Mouse (Mus musculus) MEL (cell line): ENCODE measurements at regions not wholly inside any gene's neighbourhood (a gene's known extent, or its start where the extent isn't known, plus 50 kb on each side); places are given as distances from the start of the nearest gene placed in this dataset.

Source experiments
- DNase-seq: peaks from one replicate; pipeline ENCODE4 v3.0.0; 2011; ENCODE audit warnings: low read depth, low spot score
- H3K27ac ChIP-seq: 2 replicates; pipeline ENCODE4 v1.5.1; 2012; ENCODE audit warnings: low read depth, mild to moderate bottlenecking, control low read depth, low read length, moderate library complexity; ENCODE audit not compliant: control insufficient read depth
- H3K27me3 ChIP-seq, 2 experiments: fragments of 150-350 bp in 1 of 2; sonication (generic) in 1 of 2; 2 replicates each; pipeline ENCODE4 v1.6.1; 2012; ENCODE audit warnings: low read length in 2 of 2, mild to moderate bottlenecking in 2 of 2, improper control_type of control experiment in 1 of 2, moderate library complexity in 1 of 2; ENCODE audit not compliant: insufficient read depth in 2 of 2, control insufficient read depth in 1 of 2
- H3K36me3 ChIP-seq, 2 experiments: 2 replicates each; pipeline ENCODE4 v1.6.1; 2012 to 2014; ENCODE audit warnings: low read length in 2 of 2, improper control_type of control experiment in 1 of 2, inconsistent platforms in 1 of 2, mild to moderate bottlenecking in 1 of 2; ENCODE audit not compliant: insufficient read depth in 2 of 2, control insufficient read depth in 1 of 2
- H3K4me1 ChIP-seq, 2 experiments: fragments of 150-350 bp in 1 of 2; sonication (generic) in 1 of 2; 2 replicates each; pipeline ENCODE4 v1.6.1; 2012; ENCODE audit warnings: low read length in 2 of 2, improper control_type of control experiment in 1 of 2, mild to moderate bottlenecking in 1 of 2; ENCODE audit not compliant: insufficient read depth in 2 of 2, control insufficient read depth in 1 of 2
- H3K4me3 ChIP-seq, 2 experiments: fragments of 150-350 bp in 1 of 2; sonication (generic) in 1 of 2; 2 replicates each; pipeline ENCODE4 v1.5.1; 2012; ENCODE audit warnings: low read depth in 2 of 2, low read length in 2 of 2, mild to moderate bottlenecking in 2 of 2, moderate library complexity in 2 of 2, control low read depth in 1 of 2, improper control_type of control experiment in 1 of 2; ENCODE audit not compliant: control insufficient read depth in 1 of 2, insufficient read depth in 1 of 2
- H3K79me2 ChIP-seq: 2 replicates; pipeline ENCODE4 v1.6.1; 2012; ENCODE audit warnings: mild to moderate bottlenecking, low read length, moderate library complexity; ENCODE audit not compliant: control insufficient read depth, poor library complexity, insufficient read depth
- H3K9ac ChIP-seq: 2 replicates; pipeline ENCODE4 v1.6.1; 2012; ENCODE audit warnings: low read depth, mild to moderate bottlenecking, control low read depth, low read length, moderate library complexity; ENCODE audit not compliant: control insufficient read depth, poor library complexity, severe bottlenecking
- H3K9me3 ChIP-seq: fragments of 150-350 bp; sonication (generic); replicated peaks from 2 replicates; pipeline ENCODE4 v1.6.1; 2012; ENCODE audit warnings: mild to moderate bottlenecking, low read length, improper control_type of control experiment, moderate library complexity; ENCODE audit not compliant: insufficient read depth
- CHD1 ChIP-seq: IDR thresholded peaks from 2 replicates; pipeline ENCODE4 v1.6.1; 2012; ENCODE audit warnings: low read depth, mild to moderate bottlenecking, inconsistent platforms, low read length, improper control_type of control experiment
- CHD2 ChIP-seq: IDR thresholded peaks from 2 replicates; pipeline ENCODE4 v1.6.1; 2011; ENCODE audit warnings: low read length, improper control_type of control experiment
- E2F4 ChIP-seq: IDR thresholded peaks from 2 replicates; pipeline ENCODE4 v1.6.1; 2011; ENCODE audit warnings: low read depth, low read length, improper control_type of control experiment, borderline replicate concordance
- ELF1 ChIP-seq: IDR thresholded peaks from 2 replicates; pipeline ENCODE4 v1.6.1; 2014; ENCODE audit warnings: low read depth, mild to moderate bottlenecking, inconsistent platforms, low read length, improper control_type of control experiment, moderate library complexity
- ETS1 ChIP-seq: IDR thresholded peaks from 2 replicates; pipeline ENCODE4 v1.6.1; 2012; ENCODE audit warnings: low read depth, mild to moderate bottlenecking, inconsistent platforms, low read length, improper control_type of control experiment, moderate library complexity
- GABPA ChIP-seq: IDR thresholded peaks from 2 replicates; pipeline ENCODE4 v1.6.1; 2012; ENCODE audit warnings: low read depth, mild to moderate bottlenecking, inconsistent platforms, low read length, improper control_type of control experiment, moderate library complexity
- GATA1 ChIP-seq: IDR thresholded peaks from 2 replicates; pipeline ENCODE4 v1.6.1; 2011; ENCODE audit warnings: low read depth, low read length, improper control_type of control experiment
- HCFC1 ChIP-seq: IDR thresholded peaks from 2 replicates; pipeline ENCODE4 v1.6.1; 2012; ENCODE audit warnings: low read depth, mild to moderate bottlenecking, inconsistent platforms, low read length, improper control_type of control experiment, moderate library complexity
- JUND ChIP-seq: IDR thresholded peaks from 2 replicates; pipeline ENCODE4 v1.6.1; 2011; ENCODE audit warnings: low read depth, mild to moderate bottlenecking, improper control_type of control experiment, low read length
- MAFK ChIP-seq: IDR thresholded peaks from 2 replicates; pipeline ENCODE4 v1.6.1; 2011; ENCODE audit warnings: low read depth, mild to moderate bottlenecking, low read length, improper control_type of control experiment, borderline replicate concordance
- MAZ ChIP-seq: IDR thresholded peaks from 2 replicates; pipeline ENCODE4 v1.6.1; 2012; ENCODE audit warnings: low read depth, mild to moderate bottlenecking, inconsistent platforms, low read length, improper control_type of control experiment
- MEF2A ChIP-seq: IDR thresholded peaks from 2 replicates; pipeline ENCODE4 v1.6.1; 2014; ENCODE audit warnings: low read depth, mild to moderate bottlenecking, inconsistent platforms, low read length, improper control_type of control experiment; ENCODE audit not compliant: poor library complexity, insufficient replicate concordance, severe bottlenecking; ENCODE audit errors: extremely low read depth
- MYB ChIP-seq: IDR thresholded peaks from 2 replicates; pipeline ENCODE4 v1.6.1; 2011; ENCODE audit warnings: mild to moderate bottlenecking, low read depth, low read length, improper control_type of control experiment
- MYC ChIP-seq: IDR thresholded peaks from 2 replicates; pipeline ENCODE4 v1.6.1; 2011; ENCODE audit warnings: low read depth, mild to moderate bottlenecking, low read length, improper control_type of control experiment, moderate library complexity
- NELFE ChIP-seq: IDR thresholded peaks from 2 replicates; pipeline ENCODE4 v1.6.1; 2011; ENCODE audit warnings: low read depth, low read length, improper control_type of control experiment
- NRF1 ChIP-seq: IDR thresholded peaks from 2 replicates; pipeline ENCODE4 v1.6.1; 2014; ENCODE audit warnings: low read depth, mild to moderate bottlenecking, inconsistent platforms, low read length, improper control_type of control experiment, moderate library complexity; ENCODE audit not compliant: poor library complexity, insufficient read depth, severe bottlenecking
- POLR2AphosphoS5 ChIP-seq: IDR thresholded peaks from 2 replicates; pipeline ENCODE4 v1.6.1; 2012; ENCODE audit warnings: low read depth, borderline replicate concordance, mild to moderate bottlenecking, inconsistent platforms, low read length, moderate library complexity, mixed read lengths
- RCOR1 ChIP-seq: IDR thresholded peaks from 2 replicates; pipeline ENCODE4 v1.6.1; 2012; ENCODE audit warnings: low read depth, mild to moderate bottlenecking, inconsistent platforms, low read length, improper control_type of control experiment
- TAL1 ChIP-seq: IDR thresholded peaks from 2 replicates; pipeline ENCODE4 v1.6.1; 2012; ENCODE audit warnings: mild to moderate bottlenecking, inconsistent platforms, low read length, moderate library complexity, mixed read lengths
- TCF12 ChIP-seq: IDR thresholded peaks from 2 replicates; pipeline ENCODE4 v1.6.1; 2014; ENCODE audit warnings: low read depth, mild to moderate bottlenecking, inconsistent platforms, low read length, improper control_type of control experiment, moderate library complexity
- UBTF ChIP-seq: IDR thresholded peaks from 2 replicates; pipeline ENCODE4 v1.6.1; 2012; ENCODE audit warnings: low read depth, mild to moderate bottlenecking, inconsistent platforms, low read length, improper control_type of control experiment, moderate library complexity, borderline replicate concordance; ENCODE audit not compliant: insufficient read depth
- ZNF384 ChIP-seq: IDR thresholded peaks from 2 replicates; pipeline ENCODE4 v1.6.1; 2012; ENCODE audit warnings: low read depth, mild to moderate bottlenecking, inconsistent platforms, low read length, improper control_type of control experiment

GRCm38 (mm10) chr2:172648072-172648471 lies 98.7 kb downstream of the Tfap2c start:
- H3K79me2 ChIP-seq = no peaks in the 10 kb centered on the region
- no peak overlapping the region for H3K27ac ChIP-seq
- DNase-seq = no peak
- no peaks in the 10 kb centered on the region for H3K27me3 ChIP-seq
- H3K4me3 ChIP-seq = no peak overlapping the region
- no peaks in the 10 kb centered on the region for H3K9me3 ChIP-seq
- TF ChIP-seq CHD1 (no peak), GABPA (no peak), MAFK (no peak), E2F4 (no peak), ZNF384 (no peak), NELFE (no peak), ETS1 (no peak), RCOR1 (no peak), UBTF (no peak), MYB (no peak), HCFC1 (no peak), MEF2A (no peak)
- no peak overlapping the region for H3K9ac ChIP-seq
- H3K36me3 ChIP-seq = no peaks in the 10 kb centered on the region
- no peaks in the 10 kb centered on the region for H3K4me1 ChIP-seq

GRCm38 (mm10) chr2:172660479-172660878 lies 111.1 kb downstream of the Tfap2c start:
- Histone ChIP-seq H3K27ac (no peak overlapping the region), H3K79me2 (no peaks in the 10 kb centered on the region), H3K36me3 (no peaks in the 10 kb centered on the region), H3K9me3 (no peaks in the 10 kb centered on the region), H3K27me3 (no peaks in the 10 kb centered on the region), H3K9ac (no peak overlapping the region), H3K4me1 (no peaks in the 10 kb centered on the region), H3K4me3 (no peak overlapping the region)
- no peak for DNase-seq
- TF ChIP-seq CHD2 (no peak), MYC (no peak), NRF1 (no peak), MAZ (no peak), TAL1 (no peak), POLR2AphosphoS5 (no peak), RCOR1 (no peak), JUND (no peak), ELF1 (no peak), TCF12 (no peak), GATA1 (no peak), UBTF (no peak)
